Mouse (Mus musculus) hindbrain, embryonic 16.5 days (tissue): ENCODE data around the gene Gm10577. TPM values are rescaled to one million over a fixed set of nuclear protein-coding genes. Genes with fewer than 3 reads are reported as not detected.
A peak's percentile ranks its signal among the peaks of the same experiment; 100 is the strongest.

ENCODE experiments used
- ATAC-seq: fragments of 200-750 bp; cut with Nextera tagmentation; 2 replicates; pipeline ENCODE4 v1.8.0; 2017; ENCODE audit warnings: moderate TSS enrichment, moderate library complexity
- H3K27ac ChIP-seq: fragments of 300-500 bp; sonication (generic); 2 replicates; pipeline ENCODE4 v1.5.1; 2014; ENCODE audit warnings: low read depth, mild to moderate bottlenecking, control low read depth, low read length, moderate library complexity
- H3K27me3 ChIP-seq: fragments of 300-500 bp; sonication (generic); replicated peaks from 2 replicates; pipeline ENCODE4 v1.6.1; 2014; ENCODE audit warnings: low read length; ENCODE audit not compliant: control insufficient read depth, insufficient read depth
- H3K36me3 ChIP-seq: fragments of 300-500 bp; sonication (generic); 2 replicates; pipeline ENCODE4 v1.6.1; 2014; ENCODE audit warnings: mild to moderate bottlenecking, low read length, moderate library complexity, mixed read lengths; ENCODE audit not compliant: control insufficient read depth, insufficient read depth
- H3K4me1 ChIP-seq: fragments of 300-500 bp; sonication (generic); 2 replicates; pipeline ENCODE4 v1.6.1; 2014; ENCODE audit warnings: low read depth, low read length; ENCODE audit not compliant: control insufficient read depth, insufficient read depth
- H3K4me2 ChIP-seq: fragments of 300-500 bp; sonication (generic); 2 replicates; pipeline ENCODE4 v1.6.1; 2014; ENCODE audit warnings: mild to moderate bottlenecking, low read length, control low read depth, moderate library complexity
- H3K4me3 ChIP-seq: fragments of 300-500 bp; sonication (generic); 2 replicates; pipeline ENCODE4 v1.5.1; 2014; ENCODE audit warnings: mild to moderate bottlenecking, low read length, control low read depth, moderate library complexity
- H3K9ac ChIP-seq: fragments of 300-500 bp; sonication (generic); 2 replicates; pipeline ENCODE4 v1.6.1; 2014; ENCODE audit warnings: low read depth, mild to moderate bottlenecking, control low read depth, low read length, moderate library complexity
- H3K9me3 ChIP-seq: fragments of 300-500 bp; sonication (generic); 2 replicates; pipeline ENCODE4 v1.6.1; 2014; ENCODE audit warnings: mild to moderate bottlenecking, low read length, moderate library complexity; ENCODE audit not compliant: control insufficient read depth
- WGBS: fragments of 180-500 bp; shearing (Covaris S2); extraction: QIAGEN DNeasy Blood & Tissue Kit; methylation state at CpG from one replicate; pipeline ENCODE4 v1.1.7; 2014; 5-methylcytosine and 5-hydroxymethylcytosine counted together
- polyA plus RNA-seq: library from polyadenylated mRNA; unstranded; fragments of >200 nt; fragmentation: Nextera tagmentation; extraction: Ambion mirVana; gene quantifications from 2 replicates; pipeline ENCODE4 v1.2.1, GENCODE M21; 2015

Gm10577 gene
- polyA plus RNA-seq, 1 experiment from 2014 or later: not detected

DNA sequence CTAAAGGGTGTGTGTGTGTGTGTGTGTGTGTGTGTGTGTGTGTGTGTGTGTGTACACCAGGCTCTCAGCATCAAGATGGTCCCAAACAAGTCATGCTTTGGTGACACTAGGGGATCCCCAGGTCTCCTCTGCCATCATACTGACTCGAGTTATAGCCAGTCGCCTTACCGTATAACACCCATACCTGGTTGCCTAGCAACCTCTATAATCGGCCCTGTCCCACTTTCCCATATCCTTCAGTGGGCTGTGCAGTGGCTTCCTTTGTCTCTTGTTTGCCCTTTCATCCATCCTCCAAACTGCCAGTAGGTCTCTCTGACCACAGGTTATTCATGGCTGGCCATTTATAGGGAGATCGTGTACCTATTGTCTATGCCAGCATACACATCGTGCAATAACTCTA is 19.4 kb downstream of the Gm10577 start:
- Histone ChIP-seq H3K27me3 (no peaks in the 10 kb centered on the region), H3K27ac (no peak overlapping the region), H3K4me2 (no peak overlapping the region), H3K9ac (no peak overlapping the region), H3K4me1 (peaks cover 6% of the 10 kb centered on the region), H3K9me3 (no peaks in the 10 kb centered on the region), H3K36me3 (peaks cover 4% of the 10 kb centered on the region; the same call in 1 of the 2 replicates), H3K4me3 (no peak overlapping the region)
- ATAC-seq: no peak
- 68% methylated on average over 6 of the region's 6 CpGs for WGBS

GRCm38 (mm10) chr4:101000622-101001021 is 19.9 kb downstream of the Gm10577 start:
- no peak overlapping the region for H3K27ac ChIP-seq
- no peaks in the 10 kb centered on the region for H3K27me3 ChIP-seq
- peaks cover 7% of the 10 kb centered on the region for H3K4me1 ChIP-seq
- ATAC-seq: no peak
- WGBS: 92% methylated on average over 3 of the region's 3 CpGs
- H3K4me3 ChIP-seq: no peak overlapping the region
- H3K9ac ChIP-seq: no peak overlapping the region
- H3K9me3 ChIP-seq: no peaks in the 10 kb centered on the region
- peaks cover 4% of the 10 kb centered on the region; the same call in 1 of the 2 replicates for H3K36me3 ChIP-seq
- no peak overlapping the region for H3K4me2 ChIP-seq

- WGBS: 79% methylated on average over 8 of the region's 8 CpGs
- peaks cover 15% of the 10 kb centered on the region for H3K4me1 ChIP-seq
- H3K4me3 ChIP-seq: no peak overlapping the region
- no peak overlapping the region for H3K9ac ChIP-seq
- H3K4me2 ChIP-seq: no peak overlapping the region
- peaks cover 4% of the 10 kb centered on the region; the same call in 1 of the 2 replicates for H3K36me3 ChIP-seq
- no peak overlapping the region for H3K27ac ChIP-seq
- no peak for ATAC-seq
- no peaks in the 10 kb centered on the region for H3K27me3 ChIP-seq
- no peaks in the 10 kb centered on the region for H3K9me3 ChIP-seq
Observed at GRCm38 (mm10) chr4:100998906-100999305, 21.6 kb downstream of the Gm10577 start.

- no peak overlapping the region for H3K9ac ChIP-seq
- H3K27me3 ChIP-seq: no peaks in the 10 kb centered on the region
- no peak overlapping the region for H3K4me3 ChIP-seq
- WGBS: 18% methylated on average over 2 of the region's 2 CpGs
- no peak overlapping the region for H3K4me2 ChIP-seq
- 0 out of 2 replicates have a peak, but pooled peaks have one; percentile 31 for ATAC-seq
- H3K4me1 ChIP-seq: peaks cover 15% of the 10 kb centered on the region
- no peak overlapping the region; the same call in 1 of the 2 replicates for H3K27ac ChIP-seq
- peaks cover 4% of the 10 kb centered on the region; the same call in 1 of the 2 replicates for H3K36me3 ChIP-seq
- no peaks in the 10 kb centered on the region for H3K9me3 ChIP-seq
Observed at GRCm38 (mm10) chr4:100998145-100998544, 22.4 kb downstream of the Gm10577 start.

- Histone ChIP-seq H3K9ac (no peak overlapping the region), H3K9me3 (no peaks in the 10 kb centered on the region), H3K36me3 (no peaks in the 10 kb centered on the region), H3K4me1 (peaks cover 18% of the 10 kb centered on the region), H3K27ac (no peak overlapping the region), H3K4me3 (no peak overlapping the region), H3K4me2 (no peak overlapping the region), H3K27me3 (no peaks in the 10 kb centered on the region)
- peak; percentile 69 for ATAC-seq
- WGBS: 30% methylated on average over 4 of the region's 4 CpGs
Observed at GRCm38 (mm10) chr4:100996060-100996651, 24.3 kb downstream of the Gm10577 start.

GRCm38 (mm10) chr4:100995617-100996016 is 24.9 kb downstream of the Gm10577 start:
- Histone ChIP-seq H3K9me3 (no peaks in the 10 kb centered on the region), H3K4me3 (no peak overlapping the region), H3K27ac (peak overlapping the region; percentile 52; the same call in 1 of the 2 replicates), H3K27me3 (no peaks in the 10 kb centered on the region), H3K36me3 (no peaks in the 10 kb centered on the region), H3K9ac (no peak overlapping the region), H3K4me2 (no peak overlapping the region), H3K4me1 (peaks cover 20% of the 10 kb centered on the region)
- WGBS: 57% methylated on average over 5 of the region's 5 CpGs
- no peak for ATAC-seq

DNA sequence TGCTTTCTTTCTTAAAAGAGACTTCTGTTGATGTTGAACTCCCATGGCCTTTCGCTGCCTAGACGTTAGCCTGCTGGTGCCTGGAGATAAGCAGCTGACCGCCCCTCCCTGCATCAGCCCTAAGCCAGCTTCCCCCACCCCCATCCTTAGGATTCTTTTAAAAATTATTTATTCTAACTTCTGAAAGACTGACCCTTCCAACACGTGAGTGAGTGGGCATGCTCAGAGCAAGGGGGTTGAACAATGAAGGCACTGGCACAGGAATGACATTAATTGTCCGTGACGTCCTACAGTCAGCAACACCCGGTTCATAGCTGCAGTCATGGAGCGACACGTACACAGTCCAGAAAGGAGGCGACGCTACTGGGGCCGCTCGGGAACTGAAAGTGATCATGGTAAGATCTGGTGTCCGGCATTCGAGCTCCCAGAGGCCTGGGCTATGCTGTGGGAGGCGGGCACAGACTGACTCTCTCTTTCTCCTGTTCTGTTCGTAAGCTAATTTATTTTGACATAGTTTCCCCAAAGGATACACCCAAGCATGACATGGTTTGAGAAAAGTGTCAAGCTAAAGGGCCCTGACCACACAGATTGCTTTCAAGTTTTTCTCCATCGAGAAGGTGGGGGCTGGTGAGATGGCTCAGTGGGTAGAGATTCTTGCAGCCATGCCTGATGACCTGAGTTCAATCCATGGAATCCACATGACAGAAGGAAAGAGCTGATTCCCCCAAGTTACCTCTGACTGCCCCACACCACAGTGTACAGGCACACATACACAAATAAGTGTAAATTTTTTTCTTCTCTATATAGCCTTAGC is 25.8 kb downstream of the Gm10577 start:
- Histone ChIP-seq H3K4me1 (peaks cover 23% of the 10 kb centered on the region), H3K9me3 (no peaks in the 10 kb centered on the region), H3K27me3 (no peaks in the 10 kb centered on the region), H3K4me2 (no peak overlapping the region), H3K27ac (no peak overlapping the region), H3K36me3 (peaks cover 3% of the 10 kb centered on the region; the same call in 1 of the 2 replicates), H3K9ac (no peak overlapping the region), H3K4me3 (no peak overlapping the region)
- WGBS: 50% methylated on average over 18 of the region's 18 CpGs
- ATAC-seq: no peak

DNA sequence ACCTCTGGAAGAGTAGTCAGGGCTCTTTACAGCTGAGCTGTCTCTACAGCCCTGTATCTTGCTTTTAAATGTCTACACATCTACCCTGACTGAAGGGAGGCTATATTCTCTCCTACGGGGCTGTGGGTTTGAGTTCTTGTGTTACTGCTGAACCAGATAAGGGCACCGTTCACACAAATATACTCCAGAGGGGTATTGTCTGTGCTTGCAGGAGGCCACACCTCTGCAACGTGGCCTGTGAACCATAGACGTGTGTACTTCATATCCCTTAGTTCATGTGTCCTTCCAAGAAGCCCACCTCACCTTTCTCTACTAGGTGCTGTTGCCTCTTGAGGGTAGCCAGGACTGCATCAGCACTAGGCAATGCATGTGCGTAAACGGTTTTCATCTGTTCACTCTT is 28.4 kb downstream of the Gm10577 start:
- no peak overlapping the region for H3K4me2 ChIP-seq
- no peak overlapping the region; the same call in 1 of the 2 replicates for H3K27ac ChIP-seq
- 87% methylated on average over 6 of the region's 6 CpGs for WGBS
- H3K9me3 ChIP-seq: no peaks in the 10 kb centered on the region
- H3K36me3 ChIP-seq: peaks cover 5% of the 10 kb centered on the region
- no peaks in the 10 kb centered on the region for H3K27me3 ChIP-seq
- H3K9ac ChIP-seq: no peak overlapping the region
- H3K4me3 ChIP-seq: no peak overlapping the region
- peaks cover 23% of the 10 kb centered on the region for H3K4me1 ChIP-seq
- ATAC-seq: no peak

DNA sequence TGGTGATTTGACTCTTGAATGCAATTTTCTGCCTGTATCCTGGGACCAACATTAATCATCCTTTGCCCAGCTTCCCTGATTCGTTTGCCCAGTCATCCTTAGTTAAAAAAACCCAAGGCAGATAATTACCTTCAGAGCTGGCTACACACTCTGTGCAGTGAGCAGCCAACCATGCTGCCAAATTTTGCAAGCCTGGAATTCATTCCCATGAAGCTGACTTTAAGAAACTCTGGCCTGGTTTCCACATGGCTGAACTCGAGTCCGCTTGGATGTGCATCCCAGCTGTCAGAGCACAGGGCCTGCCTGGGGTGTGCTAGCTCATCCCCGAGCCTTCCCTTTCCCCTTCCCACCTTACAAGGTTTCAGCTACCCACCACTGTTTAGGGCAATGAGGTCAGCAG is 29.5 kb downstream of the Gm10577 start:
- Histone ChIP-seq H3K9ac (no peak overlapping the region), H3K27ac (peak overlapping the region; percentile 60; the same call in 1 of the 2 replicates), H3K27me3 (no peaks in the 10 kb centered on the region), H3K36me3 (peaks cover 8% of the 10 kb centered on the region), H3K4me1 (peaks cover 18% of the 10 kb centered on the region), H3K9me3 (no peaks in the 10 kb centered on the region), H3K4me3 (no peak overlapping the region), H3K4me2 (no peak overlapping the region)
- ATAC-seq: peak; percentile 82
- 10% methylated on average over 4 of the region's 4 CpGs for WGBS
